Mouse (Mus musculus): Measurements from ENCODE around the gene Mmd. TPM values are rescaled to one million over a fixed set of nuclear protein-coding genes. Genes with fewer than 3 reads are reported as not detected.

Mmd gene
- polyA plus RNA-seq, 1 experiment from 2014 or later, result 118 TPM

DNA sequence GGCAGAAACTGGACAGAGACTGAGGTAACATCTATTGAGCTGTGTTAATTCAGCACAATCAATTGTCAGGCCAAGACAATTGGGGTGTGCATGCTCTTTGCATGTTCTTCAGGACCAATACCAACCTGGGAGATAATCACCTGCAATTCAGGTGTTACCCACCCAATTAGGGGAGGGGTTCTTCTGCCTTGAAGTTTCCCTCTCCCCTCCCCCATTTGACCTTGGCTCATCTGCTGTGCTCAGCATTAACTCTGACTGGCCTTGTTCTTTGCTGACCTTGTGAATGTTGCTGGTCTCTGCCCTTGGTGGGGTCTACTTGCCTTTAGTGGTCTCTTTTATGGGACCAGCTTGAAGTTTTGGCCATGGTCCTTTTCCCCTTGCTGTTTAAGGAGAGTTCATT is 19.5 kb upstream of the Mmd start:
- no peaks in the 10 kb centered on the region for H3K9me3 ChIP-seq (ENCODE audit: control insufficient read depth, low read length)
- H3K9ac ChIP-seq (ENCODE audit: low read depth, low read length), result no peak overlapping the region
- peaks cover 4% of the 10 kb centered on the region for H3K4me1 ChIP-seq (ENCODE audit: control insufficient read depth, insufficient read depth, low read depth, low read length)
- H3K27me3 ChIP-seq (replicated peaks; ENCODE audit: control insufficient read depth, insufficient read depth, low read length), result no peaks in the 10 kb centered on the region
- H3K27ac ChIP-seq (ENCODE audit: low read depth, low read length), result no peak overlapping the region
- no peak for ATAC-seq
- no peak overlapping the region for H3K4me2 ChIP-seq (ENCODE audit: low read length)
- no peaks in the 10 kb centered on the region for H3K36me3 ChIP-seq (ENCODE audit: control insufficient read depth, insufficient read depth, low read length)
- no peak overlapping the region for H3K4me3 ChIP-seq (ENCODE audit: low read length)

DNA sequence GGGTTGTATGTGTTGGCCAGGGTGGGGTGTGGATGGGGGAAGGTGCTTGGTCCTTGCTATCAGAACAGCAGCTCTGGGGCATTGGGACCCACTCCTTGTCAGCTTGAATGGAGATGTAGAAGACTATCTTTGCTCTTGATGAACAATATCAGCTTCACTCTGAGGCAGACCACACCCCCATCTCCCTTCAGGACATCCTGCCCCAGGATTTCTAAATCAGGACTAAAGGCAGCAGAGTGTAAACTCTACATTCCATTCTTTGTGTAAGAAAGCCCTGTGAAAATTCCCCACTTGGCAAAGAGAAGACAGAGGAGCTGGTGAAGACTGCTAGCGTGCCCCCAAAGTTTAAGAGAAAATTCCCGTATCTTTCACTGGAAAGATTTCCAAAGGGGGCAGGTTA is 18.6 kb upstream of the Mmd start:
- ATAC-seq, result no peak
- Histone ChIP-seq H3K4me1 (ENCODE audit: control insufficient read depth, insufficient read depth, low read depth, low read length) (peaks cover 4% of the 10 kb centered on the region), H3K4me2 (ENCODE audit: low read length) (no peak overlapping the region), H3K27ac (ENCODE audit: low read depth, low read length) (no peak overlapping the region), H3K9ac (ENCODE audit: low read depth, low read length) (no peak overlapping the region), H3K36me3 (ENCODE audit: control insufficient read depth, insufficient read depth, low read length) (no peaks in the 10 kb centered on the region), H3K27me3 (replicated peaks; ENCODE audit: control insufficient read depth, insufficient read depth, low read length) (no peaks in the 10 kb centered on the region), H3K9me3 (ENCODE audit: control insufficient read depth, low read length) (no peaks in the 10 kb centered on the region), H3K4me3 (ENCODE audit: low read length) (no peak overlapping the region)
- 72% methylated on average over 2 of the region's 2 CpGs for WGBS

- no peak overlapping the region for H3K4me3 ChIP-seq (ENCODE audit: low read length)
- no peak overlapping the region for H3K4me2 ChIP-seq (ENCODE audit: low read length)
- no peak for ATAC-seq
- H3K36me3 ChIP-seq (ENCODE audit: control insufficient read depth, insufficient read depth, low read length), result no peaks in the 10 kb centered on the region
- peaks cover 4% of the 10 kb centered on the region for H3K4me1 ChIP-seq (ENCODE audit: control insufficient read depth, insufficient read depth, low read depth, low read length)
- H3K27ac ChIP-seq (ENCODE audit: low read depth, low read length), result no peak overlapping the region
- WGBS, result 69% methylated on average over 2 of the region's 2 CpGs
- no peaks in the 10 kb centered on the region for H3K9me3 ChIP-seq (ENCODE audit: control insufficient read depth, low read length)
- H3K27me3 ChIP-seq (replicated peaks; ENCODE audit: control insufficient read depth, insufficient read depth, low read length), result no peaks in the 10 kb centered on the region
- H3K9ac ChIP-seq (ENCODE audit: low read depth, low read length), result no peak overlapping the region
Observed at GRCm38 (mm10) chr11:90231631-90232030, 17.6 kb upstream of the Mmd start.

DNA sequence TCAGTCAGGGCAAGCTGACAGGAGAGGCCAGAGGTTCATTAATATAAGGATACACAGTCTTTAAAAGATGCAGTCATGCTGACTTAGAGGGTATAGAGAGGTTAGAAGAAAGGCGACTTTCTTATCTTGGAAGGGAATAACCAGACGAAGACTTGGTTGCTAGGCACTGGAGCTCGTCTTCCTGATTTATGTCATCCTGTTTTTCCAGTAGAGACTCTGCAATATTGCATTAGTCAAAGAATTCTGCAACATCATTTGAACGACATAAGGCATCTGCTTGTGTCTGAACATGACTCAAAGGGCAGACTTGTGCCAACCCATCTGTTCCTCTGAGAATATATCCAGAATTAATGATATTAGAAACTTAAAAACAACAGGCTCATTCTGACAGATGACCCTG is 16.6 kb upstream of the Mmd start:
- H3K27me3 ChIP-seq (replicated peaks; ENCODE audit: control insufficient read depth, insufficient read depth, low read length), result no peaks in the 10 kb centered on the region
- no peak overlapping the region for H3K4me3 ChIP-seq (ENCODE audit: low read length)
- no peak overlapping the region for H3K9ac ChIP-seq (ENCODE audit: low read depth, low read length)
- peaks cover 4% of the 10 kb centered on the region for H3K4me1 ChIP-seq (ENCODE audit: control insufficient read depth, insufficient read depth, low read depth, low read length)
- no peak overlapping the region for H3K27ac ChIP-seq (ENCODE audit: low read depth, low read length)
- no peak overlapping the region for H3K4me2 ChIP-seq (ENCODE audit: low read length)
- H3K36me3 ChIP-seq (ENCODE audit: control insufficient read depth, insufficient read depth, low read length), result no peaks in the 10 kb centered on the region
- H3K9me3 ChIP-seq (ENCODE audit: control insufficient read depth, low read length), result no peaks in the 10 kb centered on the region
- WGBS, result 39% methylated on average over 4 of the region's 4 CpGs
- no peak for ATAC-seq

DNA sequence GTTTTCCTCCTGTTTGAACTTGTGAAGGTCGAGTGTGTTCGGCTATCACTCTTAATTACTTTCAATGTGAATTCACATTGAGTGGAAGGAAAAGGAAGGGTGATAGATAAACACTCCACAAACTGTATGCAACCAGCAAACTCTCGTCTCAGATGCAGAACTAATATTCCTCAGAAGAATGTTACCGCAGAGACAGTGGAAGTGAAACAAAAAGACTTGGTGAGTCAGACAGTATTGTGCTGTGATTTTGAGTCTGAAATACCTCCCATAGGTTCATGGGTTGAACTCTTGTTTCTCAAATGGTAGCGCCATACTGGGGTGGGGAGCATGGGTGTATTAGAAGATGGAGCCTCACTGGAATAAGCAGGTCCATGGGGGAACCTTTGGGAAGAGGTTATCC is 14.0 kb upstream of the Mmd start:
- 85% methylated on average over 5 of the region's 5 CpGs for WGBS
- Histone ChIP-seq H3K27me3 (replicated peaks; ENCODE audit: control insufficient read depth, insufficient read depth, low read length) (no peaks in the 10 kb centered on the region), H3K9me3 (ENCODE audit: control insufficient read depth, low read length) (no peaks in the 10 kb centered on the region), H3K4me2 (ENCODE audit: low read length) (no peak overlapping the region), H3K4me3 (ENCODE audit: low read length) (no peak overlapping the region), H3K36me3 (ENCODE audit: control insufficient read depth, insufficient read depth, low read length) (no peaks in the 10 kb centered on the region), H3K4me1 (ENCODE audit: control insufficient read depth, insufficient read depth, low read depth, low read length) (peaks cover 4% of the 10 kb centered on the region), H3K9ac (ENCODE audit: low read depth, low read length) (no peak overlapping the region), H3K27ac (ENCODE audit: low read depth, low read length) (no peak overlapping the region)
- ATAC-seq, result no peak

- ATAC-seq, result no peak
- H3K27me3 ChIP-seq (replicated peaks; ENCODE audit: control insufficient read depth, insufficient read depth, low read length), result no peaks in the 10 kb centered on the region
- 43% methylated on average over 5 of the region's 5 CpGs for WGBS
- no peak overlapping the region for H3K4me3 ChIP-seq (ENCODE audit: low read length)
- no peak overlapping the region for H3K27ac ChIP-seq (ENCODE audit: low read depth, low read length)
- H3K36me3 ChIP-seq (ENCODE audit: control insufficient read depth, insufficient read depth, low read length), result no peaks in the 10 kb centered on the region
- H3K4me2 ChIP-seq (ENCODE audit: low read length), result no peak overlapping the region
- H3K9me3 ChIP-seq (ENCODE audit: control insufficient read depth, low read length), result no peaks in the 10 kb centered on the region
- peaks cover under 1% of the 10 kb centered on the region; the same call in 1 of the 2 replicates for H3K4me1 ChIP-seq (ENCODE audit: control insufficient read depth, insufficient read depth, low read depth, low read length)
- H3K9ac ChIP-seq (ENCODE audit: low read depth, low read length), result no peak overlapping the region
Observed at GRCm38 (mm10) chr11:90237616-90238015, 11.6 kb upstream of the Mmd start.

- no peaks in the 10 kb centered on the region for H3K27me3 ChIP-seq (replicated peaks; ENCODE audit: control insufficient read depth, insufficient read depth, low read length)
- H3K4me1 ChIP-seq (ENCODE audit: control insufficient read depth, insufficient read depth, low read depth, low read length), result no peaks in the 10 kb centered on the region
- H3K27ac ChIP-seq (ENCODE audit: low read depth, low read length), result no peak overlapping the region
- no peaks in the 10 kb centered on the region for H3K36me3 ChIP-seq (ENCODE audit: control insufficient read depth, insufficient read depth, low read length)
- no peak overlapping the region for H3K4me3 ChIP-seq (ENCODE audit: low read length)
- 16% methylated on average over 2 of the region's 2 CpGs for WGBS
- no peak for ATAC-seq
- H3K4me2 ChIP-seq (ENCODE audit: low read length), result no peak overlapping the region
- H3K9ac ChIP-seq (ENCODE audit: low read depth, low read length), result no peak overlapping the region
- no peaks in the 10 kb centered on the region for H3K9me3 ChIP-seq (ENCODE audit: control insufficient read depth, low read length)
Observed at GRCm38 (mm10) chr11:90238657-90239056, 10.6 kb upstream of the Mmd start.

- H3K4me1 ChIP-seq (ENCODE audit: control insufficient read depth, insufficient read depth, low read depth, low read length), result no peaks in the 10 kb centered on the region
- H3K36me3 ChIP-seq (ENCODE audit: control insufficient read depth, insufficient read depth, low read length), result no peaks in the 10 kb centered on the region
- H3K9me3 ChIP-seq (ENCODE audit: control insufficient read depth, low read length), result no peaks in the 10 kb centered on the region
- no peak overlapping the region for H3K9ac ChIP-seq (ENCODE audit: low read depth, low read length)
- H3K4me3 ChIP-seq (ENCODE audit: low read length), result no peak overlapping the region
- no peak overlapping the region for H3K4me2 ChIP-seq (ENCODE audit: low read length)
- 28% methylated on average over 6 of the region's 6 CpGs for WGBS
- no peaks in the 10 kb centered on the region for H3K27me3 ChIP-seq (replicated peaks; ENCODE audit: control insufficient read depth, insufficient read depth, low read length)
- H3K27ac ChIP-seq (ENCODE audit: low read depth, low read length), result no peak overlapping the region
- no peak for ATAC-seq
Observed at GRCm38 (mm10) chr11:90240652-90241330, 8.5 kb upstream of the Mmd start.

DNA sequence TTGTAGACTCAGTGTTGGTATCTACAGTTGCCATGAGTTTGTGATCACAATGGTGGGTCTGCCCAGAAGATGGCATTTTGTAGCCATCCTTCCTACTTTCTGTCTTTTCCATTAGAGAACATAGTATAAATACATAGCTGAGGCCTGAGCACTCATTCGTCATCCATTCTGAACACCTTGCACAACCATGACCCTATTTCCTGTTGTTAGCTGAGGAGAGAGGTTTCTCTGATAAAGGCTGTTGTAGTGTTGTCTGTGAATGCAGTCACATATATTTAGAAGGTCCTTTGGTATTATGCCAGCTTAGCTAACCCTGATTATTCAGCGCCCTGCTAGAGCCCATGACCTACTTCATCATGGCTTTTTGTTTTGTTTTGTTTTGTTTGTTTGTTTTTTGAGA is 7.4 kb upstream of the Mmd start:
- Histone ChIP-seq H3K9ac (ENCODE audit: low read depth, low read length) (no peak overlapping the region), H3K36me3 (ENCODE audit: control insufficient read depth, insufficient read depth, low read length) (no peaks in the 10 kb centered on the region), H3K4me2 (ENCODE audit: low read length) (no peak overlapping the region), H3K4me3 (ENCODE audit: low read length) (no peak overlapping the region), H3K27me3 (replicated peaks; ENCODE audit: control insufficient read depth, insufficient read depth, low read length) (no peaks in the 10 kb centered on the region), H3K4me1 (ENCODE audit: control insufficient read depth, insufficient read depth, low read depth, low read length) (no peaks in the 10 kb centered on the region), H3K27ac (ENCODE audit: low read depth, low read length) (no peak overlapping the region), H3K9me3 (ENCODE audit: control insufficient read depth, low read length) (no peaks in the 10 kb centered on the region)
- 85% methylated on average over 2 of the region's 2 CpGs for WGBS
- no peak for ATAC-seq

GRCm38 (mm10) chr11:90243300-90243699 is 6.0 kb upstream of the Mmd start:
- no peak for ATAC-seq
- 86% methylated on average over 2 of the region's 2 CpGs for WGBS
- no peak overlapping the region for H3K4me2 ChIP-seq (ENCODE audit: low read length)
- H3K27ac ChIP-seq (ENCODE audit: low read depth, low read length), result no peak overlapping the region
- H3K4me3 ChIP-seq (ENCODE audit: low read length), result no peak overlapping the region
- H3K9me3 ChIP-seq (ENCODE audit: control insufficient read depth, low read length), result no peaks in the 10 kb centered on the region
- H3K4me1 ChIP-seq (ENCODE audit: control insufficient read depth, insufficient read depth, low read depth, low read length), result no peaks in the 10 kb centered on the region
- H3K36me3 ChIP-seq (ENCODE audit: control insufficient read depth, insufficient read depth, low read length), result no peaks in the 10 kb centered on the region
- H3K9ac ChIP-seq (ENCODE audit: low read depth, low read length), result no peak overlapping the region
- H3K27me3 ChIP-seq (replicated peaks; ENCODE audit: control insufficient read depth, insufficient read depth, low read length), result no peaks in the 10 kb centered on the region

Measured in hindbrain, embryonic 16.5 days (tissue).